Mouse (Mus musculus): Measurements from ENCODE around the gene Rbp4.

The Rbp4 gene

DNA sequence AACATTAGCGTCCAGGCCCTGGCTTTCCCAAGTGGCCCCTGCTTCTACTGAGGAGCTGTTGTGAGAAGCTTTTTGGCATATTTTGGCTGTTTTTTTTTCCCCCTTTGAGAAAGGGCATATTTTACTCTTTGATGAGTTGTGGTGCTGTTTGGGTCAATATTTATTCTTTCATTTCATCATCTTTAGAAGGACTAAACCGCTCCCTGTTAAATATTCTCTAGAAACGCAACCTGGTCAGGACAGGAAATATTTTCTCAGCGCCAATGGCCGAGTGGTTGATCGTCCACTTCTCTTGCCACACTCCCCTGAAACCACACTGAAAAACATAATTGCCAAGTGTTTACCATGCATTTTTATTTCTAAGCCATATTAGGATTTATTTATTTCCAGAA, at the start of gene Rbp4:
Gene Rbp4, minus strand, starts transcription at position 63 of the 392 bp plus-strand sequence.
- no peak for DNase-seq (ENCODE audit: low read depth, low spot score)

DNA sequence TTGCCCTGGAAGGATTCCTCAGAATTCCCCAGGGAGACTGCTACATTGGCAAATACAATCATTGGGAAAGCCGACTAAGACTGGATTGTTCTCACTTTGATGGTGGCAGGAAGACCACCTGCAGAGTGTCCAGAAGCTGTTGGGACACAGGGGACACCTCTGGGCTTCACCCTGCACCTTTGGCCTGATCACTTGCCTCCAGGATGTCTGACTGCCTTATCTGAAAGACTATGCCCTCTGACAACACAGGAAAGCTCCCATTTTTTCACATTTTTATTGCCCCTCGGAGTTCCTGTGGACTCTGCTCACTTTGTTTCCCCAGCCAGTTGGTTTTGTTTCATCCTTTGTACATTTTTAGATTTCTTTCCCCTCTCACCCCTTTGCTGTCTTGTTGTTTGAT, 39.6 kb upstream of the Rbp4 start:
- no peak for DNase-seq (ENCODE audit: low read depth, low spot score)

DNA sequence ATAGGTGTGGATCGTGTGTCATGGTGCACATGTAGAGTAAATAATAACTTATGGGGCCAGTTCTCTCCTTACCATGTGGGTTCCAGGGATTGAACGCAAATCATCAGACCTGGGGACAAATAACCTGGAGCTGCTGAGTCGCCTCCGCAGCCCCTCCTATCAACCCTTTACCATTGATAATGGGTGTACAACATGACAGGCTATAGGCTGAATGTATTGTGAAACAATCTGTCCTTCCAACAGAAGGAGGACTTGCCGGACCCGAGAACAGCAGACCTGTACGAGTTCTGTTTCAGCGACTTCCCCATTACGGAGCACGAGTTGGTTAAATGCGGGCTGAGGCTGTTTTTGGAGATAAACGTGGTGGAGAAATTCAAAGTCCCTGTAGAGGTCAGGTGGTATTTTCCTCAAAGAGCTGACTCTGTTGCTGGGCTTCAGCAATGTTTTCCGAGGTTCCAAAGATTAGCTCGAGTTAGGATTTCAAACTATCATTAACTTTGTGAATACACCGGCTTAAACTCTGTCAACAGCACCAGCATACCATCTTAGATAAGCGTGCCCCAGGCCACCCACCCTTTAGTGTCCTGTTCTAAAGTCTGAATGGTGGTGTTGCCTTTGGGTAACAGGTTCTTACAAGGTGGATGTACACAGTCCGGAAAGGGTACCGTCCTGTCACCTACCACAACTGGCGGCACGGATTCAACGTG, 36.7 kb upstream of the Rbp4 start:
- no peak for DNase-seq (ENCODE audit: low read depth, low spot score)

DNA sequence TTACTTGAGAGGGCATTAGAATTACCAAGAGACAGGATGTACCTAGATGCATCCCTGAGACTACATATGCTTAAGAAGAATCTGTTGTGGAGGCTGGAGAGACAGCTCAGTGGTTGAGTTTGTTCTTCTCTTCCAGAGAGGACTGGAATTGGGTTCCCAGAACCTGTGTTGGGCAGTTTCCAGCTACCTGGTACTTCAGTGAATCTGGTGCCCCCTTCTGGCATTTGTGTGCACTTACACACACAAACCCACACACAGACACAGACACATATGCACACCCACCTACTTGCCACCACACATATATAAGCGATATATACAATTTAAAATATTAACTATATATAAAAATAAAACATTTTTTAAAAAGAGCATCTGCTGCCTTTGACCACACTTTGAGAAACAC, 31.2 kb upstream of the Rbp4 start:
- DNase-seq (ENCODE audit: low read depth, low spot score), result peak; percentile 32

DNA sequence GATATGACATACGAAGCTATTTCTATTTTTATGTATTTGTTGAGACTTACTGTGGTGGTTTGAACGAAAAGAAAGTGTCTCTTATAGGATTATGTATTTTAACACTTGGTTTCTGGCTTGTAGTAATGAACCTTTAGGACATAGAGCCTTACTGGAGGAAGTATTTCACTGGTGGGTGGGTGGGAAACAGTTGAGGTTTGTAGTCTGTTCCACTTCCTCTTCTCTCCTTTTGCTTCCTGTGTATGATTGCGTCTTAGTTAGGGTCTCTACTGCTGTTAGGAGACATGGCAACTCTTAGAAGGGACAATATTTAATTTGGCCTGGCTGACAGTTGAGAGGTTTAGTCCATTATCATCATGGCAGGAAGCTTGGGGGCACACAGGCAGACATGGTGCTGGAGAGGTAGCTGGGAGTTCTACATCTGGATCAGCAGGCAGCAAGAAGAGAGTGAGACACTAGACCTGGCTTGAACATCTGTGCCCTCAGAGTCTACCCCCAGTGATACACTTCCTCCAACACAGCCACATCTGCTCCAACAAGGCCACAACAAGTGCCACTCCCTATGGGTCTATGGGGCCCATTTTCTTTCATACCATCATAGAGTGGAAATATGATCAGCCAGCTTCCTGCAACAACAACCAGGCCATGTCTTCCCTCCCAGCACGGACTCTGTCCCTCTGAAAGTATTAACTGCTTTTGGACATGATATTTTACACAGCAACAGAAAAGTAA, 18.6 kb upstream of the Rbp4 start:
- DNase-seq (ENCODE audit: low read depth, low spot score), result peak; percentile 78

DNA sequence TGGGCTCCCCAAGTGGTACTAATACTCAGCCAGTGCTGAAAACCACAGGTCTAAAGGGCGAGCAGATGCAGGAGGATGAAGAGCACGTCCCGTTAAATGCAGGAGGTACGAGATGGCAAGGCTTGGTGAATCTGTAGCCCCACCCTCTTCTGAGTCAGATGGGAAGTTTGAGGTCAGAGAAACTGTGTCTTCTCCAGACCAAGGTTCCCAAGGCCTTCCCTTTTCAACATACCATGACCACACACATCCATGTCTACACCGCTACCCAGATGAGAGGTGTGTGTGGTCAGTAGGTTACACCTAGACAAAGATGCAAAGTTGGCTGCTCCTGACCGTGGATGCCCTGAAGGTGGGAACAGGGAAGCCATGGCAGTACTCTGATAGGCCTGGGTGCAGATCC, 9.7 kb upstream of the Rbp4 start:
- no peak for DNase-seq (ENCODE audit: low read depth, low spot score)

DNA sequence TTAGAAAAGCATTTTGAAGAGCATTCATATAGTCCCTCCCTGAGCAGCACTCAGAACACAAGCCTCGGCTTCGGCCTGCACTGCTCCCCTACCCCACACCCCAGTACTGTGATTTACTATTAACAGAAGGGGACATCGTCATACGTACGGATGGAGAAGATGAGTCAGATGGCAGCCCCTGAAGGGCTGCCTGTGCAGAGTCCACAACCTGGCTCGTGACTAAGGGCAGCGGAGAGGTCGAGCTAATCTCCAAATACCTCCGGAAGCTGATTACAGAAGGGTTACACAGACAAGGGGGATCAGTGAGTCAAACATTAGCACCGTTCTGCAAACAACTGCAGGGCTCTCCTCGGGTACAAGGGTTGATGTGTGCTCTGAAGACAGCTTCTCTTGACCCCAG, 8.9 kb upstream of the Rbp4 start:
- no peak for DNase-seq (ENCODE audit: low read depth, low spot score)

DNA sequence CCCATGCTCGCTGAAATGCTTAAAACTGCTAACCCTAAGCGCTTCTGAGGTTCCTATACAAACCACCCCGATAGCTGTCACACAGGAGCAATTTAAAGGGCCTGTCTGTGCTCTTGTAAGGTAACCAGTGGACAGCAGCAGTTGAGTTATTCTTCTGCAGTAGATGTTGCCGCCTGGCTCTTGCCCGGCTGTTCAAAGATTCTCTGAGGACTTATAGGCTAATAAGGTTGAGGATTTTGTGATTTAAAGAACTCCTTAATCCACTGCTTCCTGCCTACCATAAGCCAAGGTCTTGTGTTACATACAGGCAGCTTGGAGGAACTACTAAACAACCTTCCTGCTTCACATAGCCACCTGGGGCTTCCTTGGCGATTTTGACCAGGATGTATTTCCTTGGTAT, 7.4 kb upstream of the Rbp4 start, which contains the start of gene Pde6c:
Gene Pde6c, plus strand, starts transcription at position 301 of the 400 bp plus-strand sequence.
- no peak for DNase-seq (ENCODE audit: low read depth, low spot score)

DNA sequence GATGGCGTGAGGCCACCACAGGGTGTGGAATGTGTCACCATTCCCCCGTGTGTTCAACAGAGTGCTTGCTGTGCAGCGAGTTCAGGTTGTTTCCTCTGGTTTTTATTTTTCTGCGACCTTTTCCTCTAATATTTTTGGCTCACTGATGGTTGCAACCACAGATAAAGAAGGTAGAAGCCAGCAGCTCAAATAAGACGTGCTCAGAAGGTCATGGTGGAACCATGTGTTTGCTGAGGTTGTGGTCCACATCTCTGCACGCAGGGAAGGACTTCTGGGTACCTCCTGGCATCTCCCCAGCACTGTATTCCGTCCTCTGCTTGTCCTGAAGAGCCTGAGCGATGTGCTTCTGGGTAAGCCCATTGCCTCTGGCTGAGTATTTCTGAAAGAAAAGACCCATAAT, 1.6 kb upstream of the Rbp4 start:
- no peak for DNase-seq (ENCODE audit: low read depth, low spot score)

DNA sequence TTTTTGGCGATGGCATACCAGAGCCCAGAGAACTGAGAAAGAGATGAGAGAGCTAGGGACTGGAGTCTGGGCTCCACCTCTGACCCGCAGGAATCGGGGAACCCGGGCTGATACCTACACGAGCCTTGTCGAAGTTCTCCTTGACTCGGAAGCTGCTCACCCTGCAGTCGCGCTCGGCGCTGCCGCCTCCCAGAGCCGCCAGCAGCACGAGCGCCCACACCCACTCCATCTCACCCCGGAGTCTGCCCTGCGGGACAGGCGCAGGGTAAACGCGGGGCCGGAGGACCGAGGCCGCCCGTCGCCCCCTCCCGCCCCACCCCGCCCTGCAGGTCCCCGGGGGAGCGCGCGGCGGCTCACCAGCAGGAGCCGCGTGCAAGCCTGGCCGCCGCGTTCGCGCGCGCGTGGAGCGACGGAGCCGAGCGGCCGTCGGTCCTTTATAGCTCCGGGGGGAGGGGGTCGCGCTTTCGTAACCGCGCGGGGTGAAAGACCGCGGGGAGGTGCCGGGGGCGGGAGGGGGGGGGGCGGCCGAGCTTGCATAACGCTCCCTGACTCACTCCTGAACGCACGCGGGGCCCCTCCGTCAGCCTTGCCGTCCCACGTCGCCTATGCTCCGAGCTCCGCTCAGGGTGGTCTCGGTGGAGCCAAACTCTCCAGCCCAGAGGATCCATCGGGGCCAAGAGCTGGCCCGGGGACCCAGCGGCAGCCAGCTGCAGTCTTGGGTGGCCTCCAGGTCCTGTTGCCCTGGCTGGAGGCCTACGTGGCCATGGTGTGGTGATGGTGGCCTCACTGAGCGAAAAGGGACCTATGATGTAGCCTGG, 471 bp downstream of the Rbp4 start:
- no peak for DNase-seq (ENCODE audit: low read depth, low spot score)

DNA sequence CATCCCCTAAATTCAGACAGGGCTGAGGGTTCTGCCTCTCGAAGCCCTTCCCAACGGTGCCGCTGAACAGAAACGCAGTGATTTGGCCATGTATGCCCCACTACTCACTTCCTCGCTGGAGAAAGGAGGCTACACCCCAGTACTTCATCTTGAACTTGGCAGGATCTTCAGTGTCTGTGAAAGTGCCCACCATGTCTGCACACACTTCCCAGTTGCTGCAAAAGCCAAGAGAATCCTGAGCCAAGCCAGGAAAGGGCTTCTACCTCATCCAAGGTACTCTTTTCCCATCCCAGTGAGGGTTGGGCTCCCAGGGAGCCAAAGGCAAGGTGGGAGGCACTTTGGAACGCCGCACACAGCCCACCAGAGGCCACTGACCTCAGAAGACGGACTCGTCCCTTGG, 1.2 kb downstream of the Rbp4 start:
- DNase-seq (ENCODE audit: low read depth, low spot score), result no peak

DNA sequence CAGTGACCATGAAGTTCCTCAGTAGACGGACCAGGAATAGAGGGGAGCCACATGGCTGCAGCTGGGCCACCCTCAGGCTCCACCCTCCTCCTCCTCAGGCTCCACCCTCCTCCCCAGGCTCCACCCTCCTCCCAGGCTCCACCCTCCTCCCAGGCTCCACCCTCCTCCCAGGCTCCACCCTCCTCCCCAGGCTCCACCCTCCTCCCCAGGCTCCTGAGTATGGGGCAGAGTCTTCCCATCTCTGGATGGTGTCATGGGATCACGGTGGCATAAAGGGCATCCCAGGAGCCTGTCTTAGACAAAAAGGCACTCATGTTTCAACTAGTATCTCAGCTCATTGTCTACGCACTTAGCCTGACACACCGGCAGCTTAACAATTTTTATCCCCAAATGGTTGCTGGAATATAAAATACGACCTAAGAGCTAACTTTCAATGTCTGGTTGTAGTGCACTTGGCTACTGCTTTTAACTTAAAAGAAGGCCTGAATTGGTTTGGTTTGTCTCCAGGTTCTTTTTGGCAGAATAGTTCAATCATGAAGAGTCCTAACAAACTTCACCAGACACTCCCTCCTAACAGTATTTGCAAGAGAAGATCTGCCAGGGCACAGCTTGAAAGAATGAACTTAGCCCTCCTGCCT, 4.8 kb downstream of the Rbp4 start:
- no peak for DNase-seq (ENCODE audit: low read depth, low spot score)

DNA sequence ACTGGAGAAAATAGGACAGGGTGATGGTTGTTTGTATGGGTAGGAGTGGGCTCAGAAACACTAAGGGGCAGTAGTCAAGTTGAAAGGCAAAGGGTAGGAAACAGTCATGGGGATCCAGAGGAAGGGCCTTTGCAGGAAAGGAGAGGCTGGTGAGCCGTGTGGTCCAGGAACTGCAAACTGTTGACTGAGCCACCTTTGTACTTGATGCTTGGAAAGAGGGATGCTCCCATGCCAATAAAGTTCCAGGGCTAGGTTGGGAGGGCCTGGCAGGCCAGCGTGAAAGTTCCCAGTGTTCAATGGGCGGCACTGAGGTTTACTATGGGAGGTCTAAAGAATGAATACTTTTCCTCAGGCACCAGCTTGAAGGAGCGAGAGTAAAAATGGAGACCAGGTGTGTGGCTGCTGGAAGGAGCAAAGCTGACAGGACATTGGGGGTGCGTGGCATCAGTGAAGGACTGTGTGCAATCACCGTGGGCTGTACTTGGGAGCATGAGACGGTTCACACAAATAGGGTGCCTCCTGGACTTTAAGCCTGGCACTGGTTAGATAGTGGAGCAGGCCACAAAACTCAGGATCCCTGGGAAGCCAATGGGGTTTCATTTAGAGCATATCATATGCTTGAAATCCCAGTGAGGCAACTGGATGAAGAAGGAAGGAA, 10.1 kb downstream of the Rbp4 start:
- no peak for DNase-seq (ENCODE audit: low read depth, low spot score)

DNA sequence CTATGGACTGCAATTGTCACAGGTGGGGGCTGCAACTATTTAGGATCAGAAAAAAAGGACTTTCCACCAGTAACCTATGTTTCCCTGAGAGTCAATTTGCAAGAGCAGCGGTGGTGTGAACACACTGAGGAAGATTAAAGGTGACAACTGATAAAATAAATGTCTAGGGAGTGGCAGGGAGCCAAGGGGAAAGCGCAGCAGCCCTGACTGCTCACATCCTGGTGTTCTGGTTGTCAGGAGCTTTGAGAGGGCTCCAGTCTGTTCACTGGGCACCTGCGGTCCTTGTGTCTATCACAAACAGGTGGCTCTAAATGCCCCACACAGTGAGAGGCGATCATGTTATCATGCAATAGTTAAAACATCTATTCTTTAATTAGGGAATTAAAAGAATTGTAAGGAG, 12.5 kb downstream of the Rbp4 start:
- no peak for DNase-seq (ENCODE audit: low read depth, low spot score)

DNA sequence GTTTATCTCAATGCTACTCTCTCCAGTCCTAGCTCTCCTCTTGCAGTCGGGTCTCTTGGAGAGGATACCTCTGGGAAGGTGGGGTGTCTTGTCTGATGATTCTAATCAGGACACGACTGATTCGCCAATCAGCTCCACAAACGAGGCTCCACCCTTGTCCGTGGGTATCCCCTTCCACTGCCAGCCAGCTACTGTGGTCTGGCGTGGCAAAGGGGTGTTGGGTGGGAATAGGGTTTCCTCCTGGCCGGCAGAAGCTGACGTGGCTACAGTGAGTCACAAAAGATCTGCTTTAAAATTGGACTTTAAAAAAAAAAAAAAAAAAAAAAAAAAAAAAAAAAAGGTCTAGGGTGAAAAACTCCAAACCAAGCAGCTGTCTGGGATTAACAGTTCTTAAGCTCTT, 14.0 kb downstream of the Rbp4 start:
- DNase-seq (ENCODE audit: low read depth, low spot score), result no peak

DNA sequence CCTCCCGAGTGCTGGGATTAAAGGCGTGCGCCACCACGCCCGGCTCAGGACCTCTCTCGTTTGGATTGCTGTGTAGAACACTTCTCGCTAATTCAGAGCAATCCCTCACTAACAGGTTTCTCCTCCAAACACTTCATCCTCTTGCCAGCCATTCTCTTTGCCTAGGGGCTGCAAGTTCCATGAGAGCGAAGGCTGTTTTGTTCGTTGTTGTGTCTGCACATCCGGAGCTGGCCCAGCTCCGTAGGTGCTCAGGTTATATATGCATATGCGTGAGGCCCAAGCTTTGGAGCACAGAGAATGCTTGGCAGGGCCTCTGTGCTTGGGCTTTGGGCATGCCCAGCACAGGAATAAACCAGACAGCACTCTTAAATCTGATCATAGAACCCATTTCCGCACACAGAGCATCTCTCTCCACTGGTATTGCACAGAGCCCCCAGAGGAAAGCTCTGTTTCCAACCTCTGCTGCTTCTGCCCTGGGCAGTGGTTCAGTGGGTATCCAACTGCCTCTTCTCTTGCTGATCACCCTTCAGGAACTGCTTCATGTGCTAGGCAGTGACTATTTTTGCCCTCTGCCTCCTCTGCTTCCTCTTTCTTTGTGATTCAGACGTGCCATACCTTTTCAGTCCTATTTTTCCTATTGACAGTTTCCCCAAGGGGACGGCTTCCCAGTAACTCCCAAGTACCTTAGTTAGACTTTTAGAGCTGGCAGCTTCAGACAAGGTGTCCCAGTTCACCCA, 15.4 kb downstream of the Rbp4 start:
- DNase-seq (ENCODE audit: low read depth, low spot score), result peak; percentile 69

DNA sequence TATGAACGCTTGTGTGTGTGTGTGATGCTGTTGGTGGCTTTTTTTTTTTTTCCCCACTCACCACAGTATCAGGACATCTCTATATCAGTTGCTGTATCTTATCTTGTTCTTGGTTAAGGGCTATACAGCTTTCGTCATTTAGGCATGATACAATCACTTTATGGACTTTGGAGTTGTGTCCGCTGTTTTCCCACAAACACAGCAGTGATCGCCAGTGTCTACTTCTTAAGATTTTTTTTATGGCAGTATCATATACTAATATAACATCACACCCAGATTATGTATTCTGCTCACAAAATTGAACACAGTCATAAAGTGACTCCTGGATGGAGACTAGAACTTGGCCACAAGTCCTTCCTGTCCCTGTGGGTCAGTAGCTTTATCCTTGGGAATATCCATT, 17.2 kb downstream of the Rbp4 start:
- no peak for DNase-seq (ENCODE audit: low read depth, low spot score)

DNA sequence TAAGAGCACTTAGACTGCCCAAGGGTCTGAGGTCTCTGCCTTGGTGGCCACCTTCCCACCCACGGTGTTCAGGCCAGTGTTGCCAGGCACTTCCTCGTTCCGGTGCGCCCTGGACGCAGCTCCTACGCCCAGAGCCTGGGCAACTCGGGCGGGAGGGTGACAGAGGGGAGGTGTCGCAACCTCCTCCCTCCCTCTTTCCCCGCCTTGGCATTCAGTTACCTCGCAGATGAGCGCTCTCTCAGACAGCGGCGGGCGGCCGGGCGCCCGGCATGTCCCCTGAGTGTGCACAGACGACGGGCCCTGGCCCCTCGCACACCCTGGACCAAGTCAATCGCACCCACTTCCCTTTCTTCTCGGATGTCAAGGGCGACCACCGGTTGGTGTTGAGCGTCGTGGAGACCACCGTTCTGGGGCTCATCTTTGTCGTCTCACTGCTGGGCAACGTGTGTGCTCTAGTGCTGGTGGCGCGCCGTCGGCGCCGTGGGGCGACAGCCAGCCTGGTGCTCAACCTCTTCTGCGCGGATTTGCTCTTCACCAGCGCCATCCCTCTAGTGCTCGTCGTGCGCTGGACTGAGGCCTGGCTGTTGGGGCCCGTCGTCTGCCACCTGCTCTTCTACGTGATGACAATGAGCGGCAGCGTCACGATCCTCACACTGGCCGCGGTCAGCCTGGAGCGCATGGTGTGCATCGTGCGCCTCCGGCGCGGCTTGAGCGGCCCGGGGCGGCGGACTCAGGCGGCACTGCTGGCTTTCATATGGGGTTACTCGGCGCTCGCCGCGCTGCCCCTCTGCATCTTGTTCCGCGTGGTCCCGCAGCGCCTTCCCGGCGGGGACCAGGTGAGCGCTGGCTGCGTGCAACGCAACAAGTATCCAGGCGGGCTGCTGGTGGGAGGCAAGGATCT, 28.0 kb downstream of the Rbp4 start, which contains the start of gene Ffar4:
Gene Ffar4, plus strand, starts transcription at position 214 of the 901 bp plus-strand sequence.
- DNase-seq (ENCODE audit: low read depth, low spot score), result no peak

DNA sequence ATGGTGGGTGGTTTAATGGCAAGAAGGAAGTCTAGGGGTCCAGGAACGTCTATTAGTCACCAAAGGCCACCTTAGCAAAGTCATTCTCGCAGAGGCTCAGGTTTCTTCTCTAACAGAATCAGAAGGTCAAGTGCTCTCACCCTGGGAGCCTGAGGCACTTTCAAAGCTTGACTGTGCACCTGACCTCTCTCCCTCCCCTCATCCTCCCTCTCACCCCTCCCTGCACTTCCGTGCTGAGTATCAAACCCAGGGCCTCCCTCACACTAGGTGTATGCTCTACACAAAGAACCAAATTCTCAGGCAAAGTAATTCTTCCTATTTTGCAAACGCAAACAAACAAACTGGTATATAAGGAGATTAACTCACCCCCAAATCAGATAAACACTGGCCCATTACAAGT, 28.9 kb downstream of the Rbp4 start:
- no peak for DNase-seq (ENCODE audit: low read depth, low spot score)
